Mouse (Mus musculus) hindbrain, embryonic 10.5 days (tissue): Measurements from ENCODE around the gene Car2. TPM values are rescaled to one million over a fixed set of nuclear protein-coding genes. Genes with fewer than 3 reads are reported as not detected.

Source experiments
- DNase-seq: peaks from one replicate; pipeline ENCODE4 v3.0.0-alpha.2; 2017; ENCODE audit warnings: low spot score
- H3K27ac ChIP-seq: fragments of 300-500 bp; sonication (generic); 2 replicates; pipeline ENCODE4 v1.5.1; 2016; ENCODE audit warnings: mild to moderate bottlenecking, moderate library complexity
- H3K27me3 ChIP-seq: fragments of 300-500 bp; sonication (generic); 2 replicates; pipeline ENCODE4 v1.6.1; 2016; ENCODE audit warnings: mild to moderate bottlenecking; ENCODE audit not compliant: poor library complexity, insufficient read depth, severe bottlenecking
- H3K36me3 ChIP-seq: fragments of 300-500 bp; sonication (generic); 2 replicates; pipeline ENCODE4 v1.6.1; 2016; ENCODE audit warnings: mild to moderate bottlenecking, moderate library complexity
- H3K4me1 ChIP-seq: fragments of 300-500 bp; sonication (generic); replicated peaks from 2 replicates; pipeline ENCODE4 v1.6.1; 2016; ENCODE audit warnings: mild to moderate bottlenecking
- H3K4me3 ChIP-seq: fragments of 300-500 bp; sonication (generic); 2 replicates; pipeline ENCODE4 v1.5.1; 2016; ENCODE audit warnings: mild to moderate bottlenecking, moderate library complexity
- H3K9me3 ChIP-seq: fragments of 300-500 bp; sonication (generic); 2 replicates; pipeline ENCODE4 v1.6.1; 2016; ENCODE audit warnings: mild to moderate bottlenecking, moderate library complexity
- WGBS: fragments of 180-500 bp; shearing (Covaris S2); methylation state at CpG from one replicate; pipeline ENCODE4 v1.1.7; 2016; 5-methylcytosine and 5-hydroxymethylcytosine counted together
- polyA plus RNA-seq: library from polyadenylated mRNA; unstranded; fragments of >200 nt; fragmentation: Nextera tagmentation; extraction: Ambion mirVana; gene quantifications from 2 replicates; pipeline ENCODE4 v1.2.1, GENCODE M21; 2016

Car2 gene
- polyA plus RNA-seq, 1 experiment from 2014 or later = 84.6 TPM

GRCm38 (mm10) chr3:14863922-14864321, 22.2 kb upstream of the Car2 start:
- Histone ChIP-seq H3K9me3 (no peaks in the 10 kb centered on the region), H3K27me3 (no peaks in the 10 kb centered on the region), H3K4me3 (no peak overlapping the region), H3K27ac (no peak overlapping the region), H3K36me3 (no peaks in the 10 kb centered on the region), H3K4me1 (peaks cover 16% of the 10 kb centered on the region)
- no peak for DNase-seq
- 95% methylated on average over 2 of the region's 2 CpGs for WGBS

DNA sequence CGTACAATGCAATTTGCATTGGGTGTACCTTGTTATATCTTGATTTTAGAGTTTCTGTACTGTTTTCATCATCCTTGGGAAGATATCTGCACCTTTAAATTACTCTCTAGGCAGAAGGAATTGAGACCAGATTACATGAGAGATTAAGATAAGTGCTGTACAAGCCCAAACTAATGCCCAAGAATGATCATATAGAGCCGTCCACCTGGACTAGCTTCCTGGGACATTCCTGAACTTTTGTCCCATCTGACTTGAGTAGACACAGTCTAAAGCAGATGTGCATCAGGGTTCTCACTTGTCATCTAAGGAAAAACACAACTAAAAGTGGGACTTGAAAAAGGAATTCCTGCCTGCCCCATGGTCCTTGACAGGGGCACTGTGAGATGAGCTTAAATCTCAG, 20.1 kb upstream of the Car2 start:
- Histone ChIP-seq H3K27ac (no peak overlapping the region), H3K4me1 (peaks cover 22% of the 10 kb centered on the region), H3K9me3 (no peaks in the 10 kb centered on the region), H3K27me3 (no peaks in the 10 kb centered on the region), H3K36me3 (no peaks in the 10 kb centered on the region), H3K4me3 (no peak overlapping the region)
- WGBS = 78% methylated on average over 2 of the region's 2 CpGs
- no peak for DNase-seq

- WGBS = 21% methylated on average over 11 of the region's 11 CpGs
- Histone ChIP-seq H3K27me3 (no peaks in the 10 kb centered on the region), H3K36me3 (no peaks in the 10 kb centered on the region), H3K9me3 (no peaks in the 10 kb centered on the region), H3K27ac (no peak overlapping the region), H3K4me1 (peaks cover 7% of the 10 kb centered on the region; the same call in 1 of the 2 replicates), H3K4me3 (no peak overlapping the region)
- peak; percentile 80 for DNase-seq
These were observed 16.3 kb upstream of the Car2 start for GRCm38 (mm10) chr3:14869779-14870178.

GRCm38 (mm10) chr3:14870528-14870927, 15.5 kb upstream of the Car2 start:
- WGBS = 74% methylated on average over 1 of the region's 1 CpGs
- peaks cover 7% of the 10 kb centered on the region; the same call in 1 of the 2 replicates for H3K4me1 ChIP-seq
- no peaks in the 10 kb centered on the region for H3K27me3 ChIP-seq
- no peak for DNase-seq
- no peaks in the 10 kb centered on the region for H3K36me3 ChIP-seq
- no peak overlapping the region for H3K27ac ChIP-seq
- no peak overlapping the region for H3K4me3 ChIP-seq
- H3K9me3 ChIP-seq = no peaks in the 10 kb centered on the region

DNA sequence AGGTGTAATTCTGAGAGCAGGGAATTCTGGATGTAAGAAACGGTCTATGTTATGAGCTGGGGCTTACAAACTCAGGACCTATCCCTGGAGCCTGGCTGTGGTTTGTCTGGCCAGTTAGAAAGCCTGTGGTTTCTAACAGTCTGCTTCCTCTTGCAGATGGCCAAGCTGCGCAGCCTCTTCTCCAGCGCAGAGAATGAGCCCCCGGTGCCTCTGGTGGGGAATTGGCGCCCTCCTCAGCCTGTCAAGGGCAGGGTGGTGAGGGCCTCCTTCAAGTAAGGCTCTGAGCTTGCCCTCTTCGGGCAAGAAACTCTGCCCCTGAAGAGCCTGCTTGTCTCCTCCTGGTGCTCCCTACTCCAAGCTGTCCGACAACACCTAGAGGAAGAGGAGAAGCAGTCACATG, 14.7 kb upstream of the Car2 start:
- WGBS = 58% methylated on average over 7 of the region's 7 CpGs
- no peak overlapping the region for H3K27ac ChIP-seq
- no peak for DNase-seq
- H3K4me1 ChIP-seq = peaks cover 7% of the 10 kb centered on the region; the same call in 1 of the 2 replicates
- H3K27me3 ChIP-seq = no peaks in the 10 kb centered on the region
- H3K36me3 ChIP-seq = no peaks in the 10 kb centered on the region
- H3K4me3 ChIP-seq = no peak overlapping the region
- H3K9me3 ChIP-seq = no peaks in the 10 kb centered on the region

- no peak for DNase-seq
- peaks cover 6% of the 10 kb centered on the region; the same call in 1 of the 2 replicates for H3K4me1 ChIP-seq
- H3K9me3 ChIP-seq = no peaks in the 10 kb centered on the region
- 56% methylated on average over 8 of the region's 8 CpGs for WGBS
- H3K36me3 ChIP-seq = no peaks in the 10 kb centered on the region
- no peak overlapping the region for H3K27ac ChIP-seq
- H3K4me3 ChIP-seq = no peak overlapping the region
- H3K27me3 ChIP-seq = no peaks in the 10 kb centered on the region
These were observed 11.6 kb upstream of the Car2 start for GRCm38 (mm10) chr3:14874402-14875040.

- Histone ChIP-seq H3K27ac (no peak overlapping the region), H3K4me3 (no peak overlapping the region), H3K27me3 (no peaks in the 10 kb centered on the region), H3K36me3 (no peaks in the 10 kb centered on the region), H3K9me3 (no peaks in the 10 kb centered on the region), H3K4me1 (no peaks in the 10 kb centered on the region)
- 80% methylated on average over 9 of the region's 9 CpGs for WGBS
- no peak for DNase-seq
These were observed 9.7 kb upstream of the Car2 start for GRCm38 (mm10) chr3:14876325-14876918.

- Histone ChIP-seq H3K36me3 (no peaks in the 10 kb centered on the region), H3K27me3 (no peaks in the 10 kb centered on the region), H3K4me1 (no peaks in the 10 kb centered on the region), H3K4me3 (no peak overlapping the region), H3K27ac (no peak overlapping the region), H3K9me3 (no peaks in the 10 kb centered on the region)
- DNase-seq = no peak
- 89% methylated on average over 7 of the region's 7 CpGs for WGBS
These were observed 8.7 kb upstream of the Car2 start for GRCm38 (mm10) chr3:14877251-14877909.

DNA sequence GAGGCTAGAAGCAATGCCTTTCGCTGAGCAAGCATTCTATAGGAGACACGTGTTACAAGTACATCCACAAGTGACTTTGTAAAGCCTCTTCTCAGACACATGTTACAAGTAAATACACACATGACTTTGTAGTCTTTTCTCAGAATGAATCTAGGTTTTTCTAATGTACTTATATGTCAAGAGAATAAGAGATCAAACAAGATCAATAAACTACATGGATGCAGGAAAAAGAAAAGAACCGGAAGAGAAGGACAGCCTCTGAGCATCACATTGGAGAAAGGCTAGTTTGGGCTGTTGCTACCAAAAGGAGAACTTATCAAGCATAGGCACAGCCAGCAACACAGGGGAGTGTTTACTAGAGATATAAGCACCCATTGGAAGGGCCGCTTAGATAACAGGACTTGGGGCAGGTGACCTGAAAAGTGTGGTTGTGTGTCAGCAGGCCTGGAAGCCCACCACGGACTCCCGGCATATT, 7.3 kb upstream of the Car2 start:
- Histone ChIP-seq H3K4me1 (no peaks in the 10 kb centered on the region), H3K4me3 (no peak overlapping the region), H3K36me3 (no peaks in the 10 kb centered on the region), H3K27me3 (no peaks in the 10 kb centered on the region), H3K27ac (no peak overlapping the region), H3K9me3 (no peaks in the 10 kb centered on the region)
- DNase-seq = no peak
- 75% methylated on average over 6 of the region's 6 CpGs for WGBS

DNA sequence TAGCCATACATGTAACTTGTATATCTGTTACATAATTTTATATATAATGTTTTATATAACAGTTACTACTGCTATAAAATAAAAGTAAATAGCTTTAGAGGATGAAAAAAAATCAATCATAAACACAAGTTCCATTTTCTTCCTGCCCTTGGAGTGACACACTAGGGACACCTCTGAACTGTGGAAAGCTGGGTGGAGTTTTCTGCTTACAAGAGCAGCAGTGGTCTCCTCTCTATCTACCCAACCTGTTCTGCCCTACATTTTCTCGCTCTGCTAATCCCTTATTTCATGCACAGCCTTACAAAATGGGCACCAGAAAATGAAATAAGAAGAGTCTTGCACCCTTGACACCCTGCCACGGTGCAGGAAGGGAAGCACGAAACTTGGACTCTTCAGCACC, 6.8 kb upstream of the Car2 start:
- no peaks in the 10 kb centered on the region for H3K36me3 ChIP-seq
- H3K27me3 ChIP-seq = no peaks in the 10 kb centered on the region
- H3K4me1 ChIP-seq = no peaks in the 10 kb centered on the region
- no peak for DNase-seq
- no peaks in the 10 kb centered on the region for H3K9me3 ChIP-seq
- no peak overlapping the region for H3K27ac ChIP-seq
- H3K4me3 ChIP-seq = no peak overlapping the region
- WGBS = 86% methylated on average over 3 of the region's 3 CpGs

- Histone ChIP-seq H3K27ac (no peak overlapping the region), H3K9me3 (no peaks in the 10 kb centered on the region), H3K4me1 (no peaks in the 10 kb centered on the region), H3K4me3 (no peak overlapping the region), H3K27me3 (no peaks in the 10 kb centered on the region), H3K36me3 (no peaks in the 10 kb centered on the region)
- 78% methylated on average over 2 of the region's 2 CpGs for WGBS
- no peak for DNase-seq
These were observed 5.8 kb upstream of the Car2 start for GRCm38 (mm10) chr3:14880277-14880676.

GRCm38 (mm10) chr3:14882005-14882404, 4.1 kb upstream of the Car2 start:
- DNase-seq = no peak
- Histone ChIP-seq H3K27ac (no peak overlapping the region), H3K27me3 (peaks cover 5% of the 10 kb centered on the region; the same call in 1 of the 2 replicates), H3K36me3 (no peaks in the 10 kb centered on the region), H3K9me3 (no peaks in the 10 kb centered on the region), H3K4me1 (peaks cover 5% of the 10 kb centered on the region; the same call in 1 of the 2 replicates), H3K4me3 (no peak overlapping the region)

DNA sequence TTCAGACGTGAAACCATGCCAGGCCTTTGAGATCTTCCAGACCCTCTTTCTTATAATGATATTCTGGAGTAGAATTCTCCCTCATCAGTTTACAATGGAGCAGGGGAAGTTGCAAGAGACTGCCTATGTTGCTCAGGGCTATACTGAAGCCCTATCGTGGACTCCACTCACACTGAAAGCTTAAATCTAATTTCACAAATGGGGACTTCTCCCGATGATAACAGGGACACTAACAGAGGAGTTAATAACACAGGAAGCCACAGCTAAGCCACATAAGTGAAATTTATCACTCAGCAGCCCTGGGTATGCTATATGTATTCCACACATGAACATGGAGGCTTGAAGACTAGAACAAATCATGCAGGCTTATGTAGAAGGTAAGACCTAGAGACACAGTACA, 3.3 kb upstream of the Car2 start:
- Histone ChIP-seq H3K4me1 (peaks cover 5% of the 10 kb centered on the region; the same call in 1 of the 2 replicates), H3K4me3 (no peak overlapping the region), H3K9me3 (no peaks in the 10 kb centered on the region), H3K27me3 (peaks cover 12% of the 10 kb centered on the region), H3K36me3 (no peaks in the 10 kb centered on the region), H3K27ac (no peak overlapping the region)
- DNase-seq = no peak
- WGBS = 82% methylated on average over 3 of the region's 3 CpGs
